Mouse (Mus musculus) stomach, postnatal 0 days (tissue): ENCODE measurements at regions not wholly inside any gene's neighbourhood (a gene's known extent, or its start where the extent isn't known, plus 50 kb on each side); places are given as distances from the start of the nearest gene placed in this dataset.

ENCODE experiments used
- CTCF ChIP-seq: IDR thresholded peaks from 2 replicates; pipeline ENCODE4 v1.5.1; 2016; ENCODE audit warnings: antibody characterized with exemption, low read depth, mild to moderate bottlenecking, moderate library complexity
- EP300 ChIP-seq: optimal IDR thresholded peaks from 2 replicates; pipeline ENCODE3; 2016; ENCODE audit warnings: antibody characterized with exemption

DNA sequence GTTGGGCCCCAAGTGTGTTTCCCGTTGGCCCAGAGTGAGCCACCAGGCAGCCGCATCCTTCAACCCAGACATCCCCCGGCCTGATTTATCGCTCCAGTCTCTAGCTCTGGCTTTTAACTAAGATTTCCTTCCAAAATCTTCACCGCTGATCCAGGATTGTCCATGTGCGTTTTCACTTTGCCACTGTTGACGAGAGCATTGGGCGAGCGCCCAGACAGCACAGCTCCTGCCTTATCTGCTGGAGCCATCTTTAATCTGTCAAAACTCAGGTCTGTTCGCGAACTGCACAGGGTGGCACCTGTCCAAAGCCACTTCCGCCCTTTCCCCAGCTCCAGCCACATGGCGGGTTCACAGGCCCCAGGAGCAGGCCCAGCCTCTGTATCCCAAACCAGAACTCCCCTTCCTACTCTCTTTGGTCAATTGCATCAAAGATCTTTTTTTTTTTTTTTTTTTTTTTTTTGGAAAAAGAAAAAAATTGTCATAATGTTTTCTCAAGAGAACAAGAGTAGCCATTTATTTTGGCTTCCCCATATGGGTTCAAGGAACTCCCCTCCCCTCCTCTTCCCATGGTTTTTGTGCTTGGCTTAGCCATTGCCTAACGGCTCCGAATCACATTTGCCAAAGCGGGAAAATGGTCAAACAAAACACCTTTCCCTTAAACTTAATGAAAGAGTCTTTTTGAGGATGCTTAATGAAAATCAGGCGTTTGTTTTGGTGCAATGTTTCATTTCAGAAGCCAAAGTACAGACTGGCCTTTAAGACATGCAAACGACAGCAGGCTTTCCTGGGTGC, 98.2 kb downstream of the Cyp26a1 start:
- no peak for TF ChIP-seq CTCF
- no peak for TF ChIP-seq EP300
